Mouse (Mus musculus): ENCODE results near the gene Olfr1386. TPM values are rescaled to one million over a fixed set of nuclear protein-coding genes. Genes with fewer than 3 reads are reported as not detected.

The Olfr1386 gene
- polyA plus RNA-seq (2012; fragmentation: generic; extraction: Trizol): not detected

GRCm38 (mm10) chr11:49464746-49465145, at the start of gene Olfr1386:
Olfr1386 (plus strand) TSS chr11:49465046.

GRCm38 (mm10) chr11:49422767-49423166, 42.1 kb upstream of the Olfr1386 start, which contains the start of gene Olfr1389:
Olfr1389 (plus strand) TSS chr11:49423067.

GRCm38 (mm10) chr11:49436411-49436810, 28.4 kb upstream of the Olfr1386 start, which contains the start of gene Olfr1388:
Olfr1388 (plus strand) TSS chr11:49436624.

DNA sequence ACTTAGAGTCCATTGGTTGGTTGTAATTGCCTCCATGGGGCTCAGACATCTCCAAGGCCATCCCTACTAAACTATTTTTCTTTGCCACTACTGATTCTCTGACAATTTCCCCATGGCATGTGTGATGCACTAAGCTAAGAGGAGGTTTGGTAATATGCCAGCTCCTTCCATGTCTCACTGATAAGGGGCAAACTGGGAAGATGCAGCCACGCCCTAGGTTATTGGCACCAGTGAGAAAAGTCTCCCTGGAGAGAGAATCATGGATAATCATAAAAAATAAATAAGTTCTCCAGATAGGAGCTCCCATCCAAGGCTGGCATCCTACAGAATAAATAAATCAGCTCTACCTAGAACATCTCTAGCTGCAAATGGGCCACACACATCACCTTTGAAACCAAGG, 9.8 kb upstream of the Olfr1386 start, which contains the start of gene Olfr1387:
Gene Olfr1387, plus strand, starts transcription at position 301 of the 400 bp plus-strand sequence.

DNA sequence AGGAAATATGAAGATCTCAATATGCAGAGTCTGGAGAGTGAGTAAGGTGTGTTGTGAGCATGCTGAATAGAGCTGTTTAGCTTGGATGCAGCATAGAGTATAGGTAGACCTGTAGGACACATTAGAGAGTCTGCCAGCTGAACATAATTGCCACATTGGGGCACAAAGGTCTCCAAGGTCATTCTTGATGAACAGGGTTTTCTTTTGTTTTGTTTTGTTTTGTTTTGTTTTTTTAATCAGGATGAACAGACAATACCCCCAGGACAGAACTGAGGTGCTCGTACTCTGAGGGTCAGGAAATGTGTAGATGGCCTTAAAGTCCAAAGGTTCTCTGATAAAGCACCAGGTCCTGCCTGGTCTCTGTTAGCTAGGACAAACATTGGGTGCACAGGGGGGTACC, 23.9 kb downstream of the Olfr1386 start, which contains the start of gene Olfr1385:
Gene Olfr1385, plus strand, starts transcription at position 301 of the 400 bp plus-strand sequence.

DNA sequence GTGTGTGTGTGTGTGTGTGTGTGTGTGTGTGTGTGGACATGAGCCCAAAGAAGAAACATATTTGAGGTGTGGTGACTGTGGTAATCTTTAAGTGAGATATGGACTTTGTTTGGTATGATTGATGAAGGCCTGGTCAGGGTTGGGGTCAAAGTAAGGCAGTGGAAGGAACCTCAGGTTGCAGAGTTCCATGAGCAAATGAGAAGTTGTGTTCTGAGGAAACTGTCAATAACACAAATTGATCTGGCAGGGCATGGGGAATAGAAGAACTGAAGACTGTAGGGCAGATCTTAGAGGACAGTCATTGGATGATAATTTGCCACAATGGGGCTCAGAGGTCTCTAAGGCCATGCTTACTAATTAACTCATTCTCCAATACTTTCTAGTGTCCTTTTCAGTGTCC, 54.5 kb downstream of the Olfr1386 start, which contains the start of gene Olfr1383:
Gene Olfr1383, plus strand, starts transcription at position 301 of the 400 bp plus-strand sequence.

Other genes with a start within 250 kb of the Olfr1386 start
- gene Mgat1, start 220.9 kb upstream of the Olfr1386 start, polyA plus RNA-seq (2012; fragmentation: generic; extraction: Trizol): 10 to 100 TPM; 44.6 to 95.3 TPM
- under 1 TPM in 1 of 2 experiments, not detected in 1; 0.04 TPM for gene Olfr1393, start 186.7 kb upstream of the Olfr1386 start, polyA plus RNA-seq (2012; fragmentation: generic; extraction: Trizol)
- gene Olfr1392, start 179.8 kb upstream of the Olfr1386 start, polyA plus RNA-seq (2012; fragmentation: generic; extraction: Trizol): under 1 TPM in 1 of 2 experiments, not detected in 1; 0.09 TPM
- gene Olfr10, start 160.3 kb upstream of the Olfr1386 start, polyA plus RNA-seq (2012; fragmentation: generic; extraction: Trizol): not detected
- not detected for gene Olfr1391, start 142.3 kb upstream of the Olfr1386 start, polyA plus RNA-seq (2012; fragmentation: generic; extraction: Trizol)
- not detected for gene Olfr1390, start 129.9 kb upstream of the Olfr1386 start, polyA plus RNA-seq (2012; fragmentation: generic; extraction: Trizol)
- gene Olfr1389, start 42.0 kb upstream of the Olfr1386 start, polyA plus RNA-seq (2012; fragmentation: generic; extraction: Trizol): not detected
- gene Olfr1388, start 28.4 kb upstream of the Olfr1386 start, polyA plus RNA-seq (2012; fragmentation: generic; extraction: Trizol): under 1 TPM; 0.01 TPM
- gene Olfr1387, start 9.7 kb upstream of the Olfr1386 start, polyA plus RNA-seq (2012; fragmentation: generic; extraction: Trizol): not detected
- gene Olfr1385, start 24.0 kb downstream of the Olfr1386 start, polyA plus RNA-seq (2012; fragmentation: generic; extraction: Trizol): under 1 TPM in 1 of 2 experiments, not detected in 1; 0.01 TPM
- not detected for gene Olfr1384, start 41.7 kb downstream of the Olfr1386 start, polyA plus RNA-seq (2012; fragmentation: generic; extraction: Trizol)
- gene Olfr1383, start 54.6 kb downstream of the Olfr1386 start, polyA plus RNA-seq (2012; fragmentation: generic; extraction: Trizol): not detected
- not detected for gene Olfr1382, start 63.2 kb downstream of the Olfr1386 start, polyA plus RNA-seq (2012; fragmentation: generic; extraction: Trizol)
- not detected for gene Olfr1381, start 78.4 kb downstream of the Olfr1386 start, polyA plus RNA-seq (2012; fragmentation: generic; extraction: Trizol)
- not detected for gene Olfr1380, start 91.8 kb downstream of the Olfr1386 start, polyA plus RNA-seq (2012; fragmentation: generic; extraction: Trizol)
- gene Flt4, start 144.2 kb downstream of the Olfr1386 start, polyA plus RNA-seq (2012; fragmentation: generic; extraction: Trizol): not detected
- gene Scgb3a1, start 198.6 kb downstream of the Olfr1386 start, polyA plus RNA-seq (2012; fragmentation: generic; extraction: Trizol): not detected
- 10 to 100 TPM in 1 of 2 experiments, 1 to 10 TPM in 1; 1.2 to 10.5 TPM for gene Cnot6, start 247.7 kb downstream of the Olfr1386 start, polyA plus RNA-seq (2012; fragmentation: generic; extraction: Trizol)

Measured in C3H10T1/2 (cell line).